Mouse (Mus musculus): Measurements from ENCODE around the gene Pkd2l1. TPM values are rescaled to one million over a fixed set of nuclear protein-coding genes. Genes with fewer than 3 reads are reported as not detected.
"Not testable (repeated sequence)": the region's sequence is repeated elsewhere in the genome, so short reads cannot be mapped to it uniquely, and the experiment has no call there.

Gene Pkd2l1
- polyA plus RNA-seq, 1 experiment from 2014 or later, result not detected

DNA sequence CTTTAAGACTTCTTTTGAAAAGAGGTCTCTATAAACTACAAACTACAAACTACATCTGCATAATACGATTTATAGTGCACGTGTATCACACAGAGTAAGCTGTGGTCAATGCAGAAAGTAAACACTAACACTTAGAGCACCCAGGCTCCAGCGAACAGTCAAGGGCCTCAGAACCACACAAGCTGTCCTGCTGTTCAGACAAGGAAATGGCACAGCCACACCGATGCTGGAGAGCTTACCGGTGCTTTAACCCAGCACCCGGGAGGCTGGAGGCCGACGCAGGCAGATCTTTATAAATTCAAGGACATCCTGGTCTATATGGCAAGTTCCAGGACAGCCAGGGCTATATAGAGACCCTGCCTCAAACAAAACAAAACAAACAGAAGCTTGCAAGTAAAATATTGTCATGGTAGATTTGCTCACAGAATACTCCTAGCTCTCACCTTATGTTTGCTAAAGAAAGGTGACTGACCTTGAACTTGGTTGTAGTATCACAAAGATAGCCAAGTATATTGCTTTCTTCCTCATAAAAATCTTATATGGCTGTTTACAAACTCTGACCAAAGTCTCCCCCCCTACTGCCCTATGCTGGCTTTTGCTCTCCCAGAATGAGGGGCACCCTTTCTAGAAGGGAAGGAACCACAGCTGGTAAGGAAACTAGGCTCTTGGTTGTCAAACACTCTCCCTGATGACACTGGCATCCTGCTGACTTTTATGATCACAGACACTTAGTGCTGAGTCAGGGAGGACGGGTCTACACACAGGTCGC lies 64.3 kb downstream of the Pkd2l1 start:
- ATAC-seq (ENCODE audit: insufficient read depth), result no peak
- TF ChIP-seq CTCF (IDR thresholded peaks at IDR 0.05; ENCODE audit: low read depth), result no peak

DNA sequence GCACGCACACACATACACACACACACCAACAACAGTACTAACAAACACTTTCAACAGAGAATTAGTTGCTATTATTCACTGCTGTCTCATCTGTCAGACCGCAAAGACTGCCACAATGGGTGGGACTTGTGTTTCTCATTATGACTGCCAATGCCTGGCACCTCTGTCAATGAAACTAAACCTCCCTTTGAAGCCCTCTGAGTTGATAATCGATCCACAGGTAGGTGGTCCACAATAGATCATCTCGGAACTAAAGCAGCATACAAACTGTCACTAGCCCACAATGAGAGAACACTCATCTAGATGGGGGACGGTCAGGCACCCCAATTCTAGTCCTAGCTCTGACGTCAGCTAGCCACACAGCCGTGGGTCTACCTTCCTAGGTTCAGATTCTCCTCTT lies 71.1 kb downstream of the Pkd2l1 start:
- ATAC-seq (ENCODE audit: insufficient read depth) (no peak), DNase-seq (no peak)
- Histone ChIP-seq H3K9ac (no peak overlapping the region), H3K27me3 (ENCODE audit: insufficient read depth, low read length) (no peaks in the 10 kb centered on the region), H3K36me3 (ENCODE audit: insufficient read depth) (peaks cover 95% of the 10 kb centered on the region), H3K9me3 (ENCODE audit: low read depth, low read length) (no peaks in the 10 kb centered on the region), H3K4me3 (ENCODE audit: low read depth, low read length) (no peak overlapping the region), H3K27ac (ENCODE audit: low read depth) (no peak overlapping the region), H3K4me1 (ENCODE audit: insufficient read depth) (no peaks in the 10 kb centered on the region), H3K4me2 (no peak overlapping the region)
- WGBS, result 89% methylated on average over 7 of the region's 7 CpGs
- TF ChIP-seq CTCF (IDR thresholded peaks at IDR 0.05; ENCODE audit: low read depth), result no peak

More for the DNA sequence above, 64.3 kb downstream of the Pkd2l1 start:
- Histone ChIP-seq H3K9ac (no peak overlapping the region), H3K36me3 (ENCODE audit: insufficient read depth) (peaks cover 76% of the 10 kb centered on the region), H3K4me1 (ENCODE audit: insufficient read depth) (no peaks in the 10 kb centered on the region), H3K4me2 (no peak overlapping the region), H3K27ac (ENCODE audit: low read depth) (no peak overlapping the region), H3K4me3 (ENCODE audit: low read depth, low read length) (no peak overlapping the region), H3K9me3 (ENCODE audit: low read depth, low read length) (no peaks in the 10 kb centered on the region), H3K27me3 (ENCODE audit: insufficient read depth, low read length) (no peaks in the 10 kb centered on the region)
- no peak for DNase-seq
- WGBS, result 90% methylated on average over 10 of the region's 10 CpGs

DNA sequence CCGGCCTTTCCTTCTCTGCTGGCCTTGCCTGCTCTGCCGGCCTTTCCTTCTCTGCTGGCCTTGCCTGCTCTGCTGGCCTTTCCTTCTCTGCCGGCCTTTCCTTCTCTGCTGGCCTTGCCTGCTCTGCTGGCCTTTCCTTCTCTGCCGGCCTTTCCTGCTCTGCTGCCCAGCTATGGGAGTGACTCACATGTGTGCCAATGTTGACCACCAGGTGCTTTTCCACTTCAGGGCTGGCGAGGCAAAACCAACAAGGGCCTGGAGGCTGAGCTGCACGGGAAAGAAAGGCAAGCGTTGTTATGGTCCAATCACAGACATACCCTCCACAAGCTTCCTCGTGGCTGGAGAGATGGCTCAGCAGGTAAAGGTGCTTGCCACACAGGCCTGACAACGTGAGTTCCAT lies 71.6 kb downstream of the Pkd2l1 start:
- not testable (repeated sequence) for DNase-seq; H3K4me1 ChIP-seq (ENCODE audit: insufficient read depth); H3K9ac ChIP-seq; ATAC-seq (ENCODE audit: insufficient read depth); H3K4me2 ChIP-seq; H3K9me3 ChIP-seq (ENCODE audit: low read depth, low read length); H3K27ac ChIP-seq (ENCODE audit: low read depth); H3K27me3 ChIP-seq (ENCODE audit: insufficient read depth, low read length); H3K4me3 ChIP-seq (ENCODE audit: low read depth, low read length)
- H3K36me3 ChIP-seq (ENCODE audit: insufficient read depth), result peaks cover 93% of the 10 kb centered on the region
- WGBS, result 91% methylated on average over 7 of the region's 9 CpGs

DNA sequence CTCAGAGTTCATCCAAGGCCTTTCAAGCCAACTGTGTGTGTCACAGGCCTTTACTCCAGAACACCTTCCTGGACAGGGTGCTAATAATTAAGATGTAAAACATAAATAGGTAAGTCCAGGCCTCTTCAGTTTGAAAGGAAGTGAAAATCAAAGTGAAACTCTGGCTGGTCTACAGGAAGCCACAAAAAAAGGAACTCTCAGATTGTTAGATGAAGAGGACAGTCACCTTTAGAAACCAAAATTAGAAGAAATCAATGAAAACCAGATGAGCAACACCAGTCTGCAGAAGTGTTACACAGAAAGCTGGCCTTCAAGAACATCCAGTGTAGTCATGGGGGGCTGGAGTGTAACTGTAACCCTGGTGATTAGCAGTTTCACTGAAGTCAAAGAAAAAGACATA lies 74.4 kb downstream of the Pkd2l1 start:
- Histone ChIP-seq H3K4me2 (no peak overlapping the region), H3K9me3 (ENCODE audit: low read depth, low read length) (no peaks in the 10 kb centered on the region), H3K27me3 (ENCODE audit: insufficient read depth, low read length) (no peaks in the 10 kb centered on the region), H3K9ac (no peak overlapping the region), H3K36me3 (ENCODE audit: insufficient read depth) (peaks cover 90% of the 10 kb centered on the region), H3K4me1 (ENCODE audit: insufficient read depth) (no peaks in the 10 kb centered on the region), H3K27ac (ENCODE audit: low read depth) (no peak overlapping the region), H3K4me3 (ENCODE audit: low read depth, low read length) (no peak overlapping the region)
- ATAC-seq (ENCODE audit: insufficient read depth) (no peak), DNase-seq (no peak)
- no peak for TF ChIP-seq CTCF (IDR thresholded peaks at IDR 0.05; ENCODE audit: low read depth)

DNA sequence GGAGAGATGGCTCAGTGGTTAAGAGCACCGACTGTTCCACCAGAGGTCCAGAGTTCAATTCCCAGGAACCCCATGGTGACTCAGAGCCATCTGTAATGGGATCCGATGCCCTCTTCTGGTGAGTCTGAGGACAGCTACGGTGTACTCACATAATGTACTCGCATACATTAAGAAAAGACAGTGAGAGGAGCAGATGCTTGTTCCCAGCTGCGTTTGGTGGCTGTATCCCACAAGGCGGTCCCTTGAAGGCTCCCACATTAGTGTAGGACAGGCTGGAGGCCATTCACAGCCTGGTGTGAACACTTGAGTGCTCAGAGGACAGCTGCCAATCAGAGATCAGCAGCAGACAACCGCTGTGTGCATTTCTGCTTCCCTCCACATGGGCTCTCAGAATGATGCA lies 80.5 kb downstream of the Pkd2l1 start:
- Histone ChIP-seq H3K9me3 (ENCODE audit: low read depth, low read length) (no peaks in the 10 kb centered on the region), H3K27me3 (ENCODE audit: insufficient read depth, low read length) (no peaks in the 10 kb centered on the region), H3K9ac (no peak overlapping the region), H3K36me3 (ENCODE audit: insufficient read depth) (peaks cover 67% of the 10 kb centered on the region), H3K4me1 (ENCODE audit: insufficient read depth) (no peaks in the 10 kb centered on the region), H3K4me2 (no peak overlapping the region), H3K27ac (ENCODE audit: low read depth) (no peak overlapping the region), H3K4me3 (ENCODE audit: low read depth, low read length) (no peak overlapping the region)
- WGBS, result 59% methylated on average over 7 of the region's 7 CpGs
- TF ChIP-seq CTCF (IDR thresholded peaks at IDR 0.05; ENCODE audit: low read depth), result peak; percentile 48
- ATAC-seq (ENCODE audit: insufficient read depth), result no peak
- peak; percentile 57 for DNase-seq

DNA sequence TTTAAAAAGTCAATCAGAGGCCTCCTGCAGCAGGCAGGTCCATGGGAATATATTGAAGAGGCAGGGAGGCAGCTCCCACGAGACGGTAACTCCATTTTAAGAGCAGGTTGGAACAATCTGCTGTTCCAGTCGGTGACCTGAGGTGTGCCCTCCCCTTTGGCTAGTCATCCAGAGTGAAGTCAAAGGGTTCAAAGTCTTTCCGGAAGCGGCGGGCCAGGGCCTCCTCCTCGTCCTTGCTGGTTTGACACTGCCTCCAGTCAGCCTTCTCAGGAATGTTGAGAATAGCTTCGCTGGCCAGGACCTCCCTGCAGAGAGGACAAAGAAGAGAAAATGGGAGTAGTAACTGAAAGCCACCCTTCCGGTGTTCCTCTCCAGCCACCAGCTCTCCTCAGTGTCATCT lies 81.9 kb downstream of the Pkd2l1 start:
- WGBS, result 87% methylated on average over 9 of the region's 9 CpGs
- Histone ChIP-seq H3K27ac (ENCODE audit: low read depth) (no peak overlapping the region), H3K36me3 (ENCODE audit: insufficient read depth) (peaks cover 58% of the 10 kb centered on the region)

DNA sequence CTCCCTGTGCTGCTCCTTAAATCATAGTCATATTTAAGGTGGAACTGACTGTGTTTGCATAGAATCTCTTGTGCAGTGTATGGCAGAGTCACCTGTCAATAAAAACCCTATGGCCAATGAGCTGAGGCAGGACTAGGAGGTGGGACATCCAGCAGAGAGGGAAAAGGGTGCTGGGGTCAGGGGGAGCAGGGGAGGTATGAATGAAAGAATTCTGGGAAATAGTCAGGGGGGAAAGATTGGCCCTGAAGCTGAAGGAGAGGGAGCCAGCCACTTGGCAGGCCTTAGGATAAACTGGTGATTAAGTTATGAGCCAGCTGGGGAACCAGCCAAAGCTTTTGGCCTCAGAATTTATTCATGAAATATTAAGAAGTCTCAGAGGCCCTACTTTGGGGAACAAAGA lies 83.2 kb downstream of the Pkd2l1 start:
- H3K4me1 ChIP-seq (ENCODE audit: insufficient read depth), result peaks cover 3% of the 10 kb centered on the region
- no peak overlapping the region for H3K9ac ChIP-seq
- no peak overlapping the region for H3K4me3 ChIP-seq (ENCODE audit: low read depth, low read length)
- TF ChIP-seq CTCF (IDR thresholded peaks at IDR 0.05; ENCODE audit: low read depth), result no peak
- peak; percentile 7 for DNase-seq
- no peak overlapping the region for H3K4me2 ChIP-seq
- no peak for ATAC-seq (ENCODE audit: insufficient read depth)
- H3K27ac ChIP-seq (ENCODE audit: low read depth), result no peak overlapping the region
- peaks cover 45% of the 10 kb centered on the region for H3K36me3 ChIP-seq (ENCODE audit: insufficient read depth)
- no peaks in the 10 kb centered on the region for H3K27me3 ChIP-seq (ENCODE audit: insufficient read depth, low read length)
- H3K9me3 ChIP-seq (ENCODE audit: low read depth, low read length), result no peaks in the 10 kb centered on the region

More for the DNA sequence above, 81.9 kb downstream of the Pkd2l1 start:
- H3K9me3 ChIP-seq (ENCODE audit: low read depth, low read length), result no peaks in the 10 kb centered on the region
- TF ChIP-seq CTCF (IDR thresholded peaks at IDR 0.05; ENCODE audit: low read depth), result no peak
- no peak overlapping the region for H3K4me3 ChIP-seq (ENCODE audit: low read depth, low read length)
- no peak overlapping the region for H3K4me2 ChIP-seq
- DNase-seq (no peak), ATAC-seq (ENCODE audit: insufficient read depth) (no peak)
- H3K27me3 ChIP-seq (ENCODE audit: insufficient read depth, low read length), result no peaks in the 10 kb centered on the region
- no peak overlapping the region for H3K9ac ChIP-seq
- peaks cover 3% of the 10 kb centered on the region for H3K4me1 ChIP-seq (ENCODE audit: insufficient read depth)

Measured in lung, embryonic 14.5 days (tissue).